Mouse (Mus musculus): ENCODE measurements around the gene Mysm1. TPM values are rescaled to one million over a fixed set of nuclear protein-coding genes. Genes with fewer than 3 reads are reported as not detected.

Gene Mysm1
- polyA plus RNA-seq, 1 experiment from 2014 or later, result 31.1 TPM

DNA sequence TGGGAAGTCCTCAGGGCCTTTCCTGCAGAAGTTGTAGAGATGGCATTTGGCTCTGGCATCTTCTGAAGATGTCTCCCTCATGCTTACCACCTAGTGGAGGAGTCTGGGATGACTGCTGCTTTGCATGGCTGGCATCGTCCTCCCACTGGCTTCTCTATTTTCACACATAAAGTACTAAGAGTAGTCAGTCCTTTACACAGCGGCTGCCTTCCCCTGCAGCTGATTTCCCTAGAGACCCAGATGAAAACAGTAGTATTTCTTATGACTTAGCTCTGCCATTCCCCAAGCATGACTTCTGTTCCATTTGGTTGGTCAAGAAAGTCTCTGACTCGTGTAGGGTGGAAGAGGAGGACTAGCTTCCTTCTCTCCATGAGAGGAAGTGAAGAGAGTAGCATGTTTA is 20.3 kb upstream of the Mysm1 start:
- Histone ChIP-seq H3K9ac (no peak overlapping the region), H3K9me3 (ENCODE audit: low read depth, low read length) (no peaks in the 10 kb centered on the region), H3K27me3 (ENCODE audit: insufficient read depth, low read length) (no peaks in the 10 kb centered on the region), H3K4me2 (no peak overlapping the region), H3K4me3 (ENCODE audit: low read depth, low read length) (no peak overlapping the region), H3K27ac (ENCODE audit: low read depth) (no peak overlapping the region), H3K4me1 (ENCODE audit: insufficient read depth) (no peaks in the 10 kb centered on the region), H3K36me3 (ENCODE audit: insufficient read depth) (no peaks in the 10 kb centered on the region)
- peak; percentile 35 for TF ChIP-seq CTCF (IDR thresholded peaks at IDR 0.05; ENCODE audit: low read depth)
- ATAC-seq (ENCODE audit: insufficient read depth) (no peak), DNase-seq (no peak)
- WGBS, result 63% methylated on average over 3 of the region's 3 CpGs

DNA sequence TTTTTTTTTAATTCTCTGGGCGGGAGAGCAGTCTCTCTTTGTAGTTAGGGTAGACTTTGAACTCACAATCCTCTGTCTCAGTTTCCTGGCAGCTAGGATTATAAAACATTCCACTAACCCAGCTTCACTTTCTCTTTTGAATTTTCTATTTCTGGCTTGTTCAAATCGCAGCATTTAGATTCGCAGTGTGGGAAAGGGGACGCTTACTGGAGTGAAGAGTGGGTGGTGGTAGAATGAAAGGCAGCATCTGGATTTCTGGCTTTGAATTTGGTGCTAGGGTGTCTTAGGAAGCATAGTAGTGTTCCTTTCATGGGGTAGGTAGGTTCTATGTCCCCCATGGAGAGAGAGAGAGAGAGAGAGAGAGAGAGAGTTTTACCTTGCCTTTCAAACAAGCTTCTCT is 17.0 kb upstream of the Mysm1 start:
- Histone ChIP-seq H3K9me3 (ENCODE audit: low read depth, low read length) (no peaks in the 10 kb centered on the region), H3K27me3 (ENCODE audit: insufficient read depth, low read length) (no peaks in the 10 kb centered on the region), H3K4me1 (ENCODE audit: insufficient read depth) (no peaks in the 10 kb centered on the region), H3K4me3 (ENCODE audit: low read depth, low read length) (no peak overlapping the region), H3K9ac (no peak overlapping the region), H3K27ac (ENCODE audit: low read depth) (no peak overlapping the region), H3K36me3 (ENCODE audit: insufficient read depth) (no peaks in the 10 kb centered on the region), H3K4me2 (no peak overlapping the region)
- no peak for ATAC-seq (ENCODE audit: insufficient read depth)
- no peak for DNase-seq
- TF ChIP-seq CTCF (IDR thresholded peaks at IDR 0.05; ENCODE audit: low read depth), result no peak
- 83% methylated on average over 4 of the region's 4 CpGs for WGBS

DNA sequence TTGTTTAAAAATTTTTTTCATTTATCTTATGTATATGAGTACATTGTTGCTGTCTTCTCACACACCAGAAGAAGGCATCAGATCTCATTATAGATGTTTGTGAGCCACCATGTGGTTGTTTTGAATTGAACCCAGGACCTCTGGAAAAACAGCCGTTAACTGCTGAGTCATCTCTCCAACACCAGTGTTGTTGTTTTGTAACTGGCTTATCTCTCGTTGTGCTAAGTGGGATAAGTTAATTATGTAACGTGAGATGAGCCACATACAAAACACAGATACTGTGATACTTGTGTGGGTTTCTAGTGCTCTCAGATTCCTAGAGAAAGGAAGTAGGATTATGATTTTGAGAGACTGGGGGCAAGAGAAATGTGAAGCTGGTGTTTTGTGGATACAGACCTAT is 11.3 kb upstream of the Mysm1 start:
- Histone ChIP-seq H3K27ac (ENCODE audit: low read depth) (no peak overlapping the region), H3K9me3 (ENCODE audit: low read depth, low read length) (no peaks in the 10 kb centered on the region), H3K9ac (no peak overlapping the region), H3K4me3 (ENCODE audit: low read depth, low read length) (no peak overlapping the region), H3K4me2 (no peak overlapping the region), H3K36me3 (ENCODE audit: insufficient read depth) (no peaks in the 10 kb centered on the region), H3K4me1 (ENCODE audit: insufficient read depth) (no peaks in the 10 kb centered on the region), H3K27me3 (ENCODE audit: insufficient read depth, low read length) (no peaks in the 10 kb centered on the region)
- DNase-seq, result no peak
- WGBS, result 25% methylated on average over 3 of the region's 3 CpGs
- no peak for TF ChIP-seq CTCF (IDR thresholded peaks at IDR 0.05; ENCODE audit: low read depth)
- no peak for ATAC-seq (ENCODE audit: insufficient read depth)

DNA sequence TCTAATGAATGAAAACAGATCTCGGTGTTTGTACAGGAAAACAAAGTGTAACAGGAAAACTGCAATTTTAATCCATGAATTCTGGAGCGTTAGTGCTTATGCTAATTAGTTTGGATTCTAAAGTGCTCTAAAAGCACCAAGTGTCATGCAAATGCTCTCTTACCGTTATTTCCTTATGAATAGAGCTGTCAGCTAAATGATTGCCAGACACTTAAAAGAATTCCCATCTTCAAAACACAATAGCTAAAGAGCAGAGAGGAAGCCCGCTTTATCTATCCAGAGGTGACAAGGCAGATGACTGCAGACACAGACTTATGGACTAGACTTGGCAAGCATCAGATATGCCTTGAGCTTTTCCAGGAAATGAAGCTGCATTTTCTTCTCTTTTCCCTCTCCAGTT is 8.8 kb upstream of the Mysm1 start:
- Histone ChIP-seq H3K27ac (ENCODE audit: low read depth) (no peak overlapping the region), H3K9ac (no peak overlapping the region), H3K4me3 (ENCODE audit: low read depth, low read length) (no peak overlapping the region), H3K9me3 (ENCODE audit: low read depth, low read length) (no peaks in the 10 kb centered on the region), H3K4me2 (no peak overlapping the region), H3K36me3 (ENCODE audit: insufficient read depth) (no peaks in the 10 kb centered on the region), H3K4me1 (ENCODE audit: insufficient read depth) (no peaks in the 10 kb centered on the region), H3K27me3 (ENCODE audit: insufficient read depth, low read length) (no peaks in the 10 kb centered on the region)
- TF ChIP-seq CTCF (IDR thresholded peaks at IDR 0.05; ENCODE audit: low read depth), result no peak
- ATAC-seq (ENCODE audit: insufficient read depth) (no peak), DNase-seq (no peak)
- 45% methylated on average over 4 of the region's 4 CpGs for WGBS

DNA sequence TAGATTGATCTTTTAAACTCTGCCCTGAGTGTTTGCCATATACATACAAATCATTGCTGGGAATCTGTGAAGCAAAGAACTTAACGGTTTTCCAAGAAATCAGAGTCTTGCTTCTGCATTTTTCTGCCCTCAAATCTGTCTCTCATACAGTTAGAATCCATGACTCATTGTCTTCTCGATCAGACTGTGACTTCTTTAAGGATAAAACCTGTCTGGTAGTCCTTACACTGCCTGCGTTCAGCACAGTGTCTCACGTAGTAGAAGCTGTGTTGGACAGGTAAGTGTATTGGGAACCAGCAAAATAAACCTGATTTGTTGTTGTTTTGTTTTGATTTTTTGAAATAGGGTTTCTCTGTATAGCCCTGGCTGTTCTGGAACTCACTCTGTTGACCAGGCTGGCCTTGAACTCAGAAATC is 608 bp upstream of the Mysm1 start:
- ATAC-seq (ENCODE audit: insufficient read depth) (peak; percentile 6; the same call in 1 of the 2 replicates), DNase-seq (no peak)
- Histone ChIP-seq H3K27ac (ENCODE audit: low read depth) (peak overlapping the region; percentile 92), H3K9ac (peak overlapping the region; percentile 85), H3K36me3 (ENCODE audit: insufficient read depth) (peaks cover 8% of the 10 kb centered on the region; the same call in 1 of the 2 replicates), H3K4me1 (ENCODE audit: insufficient read depth) (peaks cover 7% of the 10 kb centered on the region; the same call in 1 of the 2 replicates), H3K4me2 (peak overlapping the region; percentile 84), H3K9me3 (ENCODE audit: low read depth, low read length) (no peaks in the 10 kb centered on the region), H3K27me3 (ENCODE audit: insufficient read depth, low read length) (no peaks in the 10 kb centered on the region), H3K4me3 (ENCODE audit: low read depth, low read length) (peak overlapping the region; percentile 83)
- TF ChIP-seq CTCF (IDR thresholded peaks at IDR 0.05; ENCODE audit: low read depth), result no peak
- WGBS, result 32% methylated on average over 4 of the region's 4 CpGs

DNA sequence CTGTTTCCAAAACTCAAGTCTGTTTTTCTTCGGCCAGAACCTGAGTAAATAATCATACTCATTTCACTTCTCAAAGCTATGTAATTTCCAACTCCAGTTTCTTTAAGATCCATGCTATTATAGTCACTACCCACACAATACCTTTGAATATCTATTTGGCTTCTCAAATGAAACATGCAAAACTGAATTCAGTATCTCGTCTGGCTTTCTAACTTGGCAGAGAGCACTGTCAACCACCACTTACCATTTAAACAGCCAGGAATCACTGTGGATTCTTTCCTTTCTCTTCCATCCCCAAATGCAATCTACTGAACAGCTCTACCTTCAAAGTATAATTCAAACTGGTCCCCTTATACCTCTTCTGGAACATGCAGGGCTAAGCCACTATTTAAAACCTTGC is 5.6 kb downstream of the Mysm1 start:
- peaks cover 7% of the 10 kb centered on the region; the same call in 1 of the 2 replicates for H3K4me1 ChIP-seq (ENCODE audit: insufficient read depth)
- no peaks in the 10 kb centered on the region for H3K9me3 ChIP-seq (ENCODE audit: low read depth, low read length)
- no peak overlapping the region for H3K9ac ChIP-seq
- no peak overlapping the region for H3K4me3 ChIP-seq (ENCODE audit: low read depth, low read length)
- no peak for TF ChIP-seq CTCF (IDR thresholded peaks at IDR 0.05; ENCODE audit: low read depth)
- H3K4me2 ChIP-seq, result no peak overlapping the region
- ATAC-seq (ENCODE audit: insufficient read depth), result no peak
- H3K27ac ChIP-seq (ENCODE audit: low read depth), result no peak overlapping the region
- H3K36me3 ChIP-seq (ENCODE audit: insufficient read depth), result peaks cover 41% of the 10 kb centered on the region
- DNase-seq, result no peak
- 82% methylated on average over 2 of the region's 2 CpGs for WGBS
- H3K27me3 ChIP-seq (ENCODE audit: insufficient read depth, low read length), result no peaks in the 10 kb centered on the region

DNA sequence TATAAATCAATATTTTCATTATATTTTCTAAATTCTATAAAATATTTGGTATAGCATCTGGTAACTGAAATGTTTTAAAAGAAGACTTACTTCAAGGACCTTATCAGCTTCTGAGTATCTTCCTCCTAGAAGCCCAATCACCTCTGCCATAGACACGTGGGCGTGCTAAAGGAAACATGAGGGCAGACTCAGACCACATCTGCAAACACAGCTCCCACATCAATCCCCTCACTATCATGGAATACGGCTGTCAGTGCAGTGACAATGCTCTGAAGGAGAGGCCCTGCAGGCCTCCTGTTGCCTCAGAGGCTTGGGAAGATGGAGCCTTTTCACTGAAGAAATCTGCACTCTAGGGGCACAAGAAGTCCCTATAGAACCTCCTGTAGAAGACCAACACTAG is 26.1 kb downstream of the Mysm1 start:
- no peak for TF ChIP-seq CTCF (IDR thresholded peaks at IDR 0.05; ENCODE audit: low read depth)
- 86% methylated on average over 3 of the region's 3 CpGs for WGBS

More for the DNA sequence above, 26.1 kb downstream of the Mysm1 start:
- ATAC-seq (ENCODE audit: insufficient read depth), result no peak
- Histone ChIP-seq H3K9me3 (ENCODE audit: low read depth, low read length) (no peaks in the 10 kb centered on the region), H3K36me3 (ENCODE audit: insufficient read depth) (peaks cover 53% of the 10 kb centered on the region), H3K4me2 (no peak overlapping the region), H3K4me3 (ENCODE audit: low read depth, low read length) (no peak overlapping the region), H3K9ac (no peak overlapping the region), H3K27ac (ENCODE audit: low read depth) (no peak overlapping the region), H3K4me1 (ENCODE audit: insufficient read depth) (no peaks in the 10 kb centered on the region), H3K27me3 (ENCODE audit: insufficient read depth, low read length) (no peaks in the 10 kb centered on the region)
- DNase-seq, result no peak
